Mouse (Mus musculus): ENCODE measurements around the gene Itpkb.
A peak's percentile ranks its signal among the peaks of the same experiment; 100 is the strongest.
"Not testable (repeated sequence)": the region's sequence is repeated elsewhere in the genome, so short reads cannot be mapped to it uniquely, and the experiment has no call there.

The Itpkb gene

DNA sequence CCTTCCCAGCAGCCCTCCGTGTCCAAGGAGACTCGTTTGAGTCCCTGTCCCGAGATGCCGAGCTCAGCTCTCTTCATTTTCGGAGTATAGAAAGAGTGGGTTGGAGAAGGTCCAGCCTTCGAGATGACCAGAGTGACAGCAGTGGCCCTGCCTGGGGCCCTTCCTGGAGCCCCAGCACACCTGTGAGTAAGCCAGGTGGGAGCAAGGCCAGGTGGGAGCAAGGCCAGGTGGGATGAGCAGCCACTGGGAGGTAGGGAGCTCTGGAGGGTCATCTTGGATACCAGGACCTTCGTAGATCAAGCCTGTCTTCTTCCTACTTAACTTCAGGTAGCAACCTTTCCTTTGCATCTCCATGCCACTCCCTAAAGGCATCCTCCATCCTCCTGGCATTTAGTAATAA lies 37.8 kb downstream of the Itpkb start:
- no peak for DNase-seq (ENCODE audit: low spot score)

DNA sequence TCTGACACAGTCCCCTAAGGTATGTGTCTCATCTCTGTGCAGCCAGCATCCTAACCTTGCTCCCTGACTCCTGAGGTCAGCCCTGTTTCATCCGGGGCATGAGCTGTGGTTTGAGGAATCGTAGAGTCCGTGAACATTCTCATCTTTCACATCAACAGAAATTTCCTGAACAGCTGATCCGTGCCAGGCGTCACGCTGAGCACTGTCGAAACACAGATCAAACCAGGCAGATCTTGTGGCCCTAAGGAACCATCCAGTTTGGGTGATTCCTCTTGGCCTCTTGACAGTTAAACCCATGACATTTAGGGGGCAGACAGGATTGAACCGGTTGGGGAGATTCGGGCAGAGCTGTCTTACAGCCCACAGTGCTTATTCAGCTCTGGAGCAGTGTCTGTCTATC lies 38.4 kb downstream of the Itpkb start:
- DNase-seq (ENCODE audit: low spot score), result no peak

DNA sequence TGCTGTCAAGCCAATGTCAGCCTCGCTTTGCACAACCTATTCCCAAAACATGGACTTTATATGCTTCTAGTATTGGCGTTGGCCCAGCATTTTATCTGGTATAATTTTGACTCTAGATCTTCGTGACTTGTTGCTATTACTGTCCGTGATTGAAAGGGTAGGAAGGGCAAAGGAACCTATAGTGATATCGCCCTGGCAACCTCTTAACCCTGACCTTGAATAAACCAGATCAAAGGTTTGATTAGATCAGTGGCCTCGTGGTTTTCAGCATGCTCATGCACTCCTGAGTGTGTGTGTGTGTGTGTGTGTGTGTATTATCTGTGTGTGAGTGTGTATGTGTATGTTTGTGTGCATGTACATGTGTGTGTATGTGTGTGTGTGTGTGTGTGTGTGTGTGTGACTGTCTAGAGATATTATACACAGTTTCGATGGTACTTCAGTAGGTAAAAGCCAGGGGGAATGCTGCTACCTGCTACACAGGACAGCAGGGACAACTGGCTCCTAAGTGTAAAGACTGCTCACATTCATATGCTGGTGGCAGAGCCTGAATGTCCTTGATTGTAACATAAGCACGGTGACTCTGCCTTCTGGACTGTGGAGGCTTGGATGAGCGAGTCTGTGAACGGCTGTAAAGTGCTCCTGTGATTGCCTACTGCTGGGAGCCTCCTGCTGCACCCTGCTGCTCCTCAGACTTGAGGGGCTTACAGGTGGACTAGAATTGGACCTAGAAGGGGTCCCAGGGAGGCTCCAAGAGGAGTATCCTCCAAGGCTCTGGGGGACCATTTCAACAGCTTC lies 40.8 kb downstream of the Itpkb start:
- DNase-seq (ENCODE audit: low spot score), result no peak

DNA sequence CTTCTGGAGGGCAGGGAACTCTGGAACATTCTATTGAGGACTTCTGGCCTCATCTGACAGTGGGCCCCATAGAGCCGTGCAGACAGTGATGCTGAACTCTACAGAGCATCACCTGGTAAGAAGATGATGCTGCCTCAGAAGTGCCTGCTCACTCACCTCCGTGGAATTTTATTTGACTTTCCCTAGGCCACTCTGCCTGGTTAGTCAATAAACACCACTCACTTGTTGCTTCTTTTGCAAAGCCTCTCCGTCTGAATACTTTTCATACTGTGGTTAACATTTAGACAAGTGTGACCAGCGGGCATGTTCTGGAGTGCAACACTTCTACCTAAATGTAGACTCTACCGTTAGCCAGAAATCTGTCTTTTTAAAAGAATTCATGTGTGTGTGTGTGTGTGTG lies 42.0 kb downstream of the Itpkb start:
- not testable (repeated sequence) for DNase-seq (ENCODE audit: low spot score)

DNA sequence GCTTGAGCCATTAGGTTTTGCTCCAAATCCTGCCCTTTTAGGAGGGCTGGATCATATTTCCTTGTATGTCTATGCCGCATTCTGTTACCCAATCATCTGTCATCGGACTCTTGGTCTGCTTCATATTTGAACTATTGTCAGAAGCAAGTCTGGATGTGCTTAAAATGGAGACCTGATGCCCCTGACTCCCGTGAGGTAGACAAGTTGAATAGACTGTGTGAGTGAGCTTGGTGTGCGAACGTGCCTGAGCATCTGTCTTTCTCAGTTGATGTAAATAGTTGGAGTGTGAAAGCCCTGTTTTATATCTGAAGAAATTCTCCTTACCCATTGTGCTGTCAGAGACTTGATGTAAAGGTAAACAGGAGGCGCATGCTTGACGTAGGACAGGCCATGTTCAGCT lies 46.3 kb downstream of the Itpkb start:
- DNase-seq (ENCODE audit: low spot score), result no peak

DNA sequence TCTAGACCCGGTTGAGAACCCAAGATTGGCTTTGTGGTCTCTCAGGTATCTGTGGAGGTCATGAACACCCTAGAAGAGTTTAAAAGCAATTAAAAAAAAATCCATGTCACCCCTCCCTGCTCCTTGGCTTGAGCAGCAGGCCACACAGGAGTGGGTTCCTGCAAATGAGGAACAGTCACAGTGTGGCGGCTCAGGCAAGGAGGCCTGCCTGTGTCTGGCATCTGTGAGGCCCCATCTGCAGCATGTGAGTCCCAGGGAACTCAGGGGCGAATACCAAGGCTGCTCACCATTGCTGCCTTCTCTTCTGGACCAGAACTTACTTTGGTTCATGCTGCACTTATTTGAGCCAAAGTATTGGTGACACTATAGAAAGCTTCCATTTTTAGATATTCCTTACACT lies 49.3 kb downstream of the Itpkb start:
- no peak for DNase-seq (ENCODE audit: low spot score)

DNA sequence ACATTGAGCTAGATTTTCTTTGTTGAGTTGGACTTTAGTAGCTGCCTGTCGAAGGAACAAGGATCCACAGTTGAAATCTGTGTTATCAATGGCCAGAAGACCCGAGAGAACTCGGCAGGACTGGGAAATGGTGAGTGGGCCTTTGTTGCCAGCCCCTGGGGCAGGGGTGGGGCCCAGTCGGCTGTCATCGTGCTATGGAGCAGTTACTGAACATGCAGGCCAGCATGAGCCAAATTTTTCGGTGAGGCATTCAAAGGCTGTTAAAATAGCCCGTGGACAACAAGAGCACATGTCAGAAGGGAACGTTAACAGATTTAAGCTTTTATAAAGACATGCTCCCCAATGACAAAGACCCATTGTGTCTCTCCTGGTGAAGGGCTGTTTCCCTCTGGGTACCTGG lies 52.1 kb downstream of the Itpkb start:
- no peak for DNase-seq (ENCODE audit: low spot score)

DNA sequence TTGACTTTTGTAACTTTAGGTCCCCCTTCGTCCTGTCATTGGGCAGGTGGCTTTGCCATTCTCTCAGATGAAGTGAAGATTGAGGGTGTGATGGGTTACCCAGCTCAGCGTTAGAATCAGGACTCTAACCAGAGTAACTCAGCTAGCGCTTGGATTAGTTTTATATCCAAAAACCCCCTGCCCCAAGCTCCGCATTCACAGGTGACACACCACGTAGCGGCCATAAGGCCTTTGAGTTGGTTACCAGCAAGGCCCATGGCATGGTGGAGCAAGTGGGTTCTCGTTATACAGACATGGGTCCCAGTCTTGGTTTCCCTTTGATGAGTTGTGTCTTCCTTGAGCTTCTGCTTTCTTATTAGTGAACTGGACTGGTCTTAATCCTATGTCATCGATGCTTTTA lies 53.6 kb downstream of the Itpkb start:
- DNase-seq (ENCODE audit: low spot score), result no peak

DNA sequence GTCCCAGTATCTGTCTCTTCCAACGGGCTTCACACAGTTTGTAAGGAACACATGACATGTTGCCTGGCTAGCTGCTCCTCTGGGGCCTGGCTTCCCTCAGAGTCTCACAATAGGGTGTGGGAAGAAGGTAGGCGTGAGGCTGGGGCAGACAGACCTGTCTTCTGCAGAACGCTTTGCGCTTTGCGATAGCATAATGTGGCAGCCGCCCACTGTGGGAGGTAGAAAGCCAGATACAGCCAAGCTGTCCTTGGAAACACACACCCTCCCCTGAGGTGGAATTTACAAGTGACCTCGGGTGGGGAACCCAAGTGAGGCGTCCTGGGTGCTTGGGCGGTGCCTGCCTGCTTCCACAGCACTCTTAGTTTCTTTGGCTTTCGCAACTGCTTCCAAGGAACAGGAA lies 54.2 kb downstream of the Itpkb start:
- DNase-seq (ENCODE audit: low spot score), result no peak

DNA sequence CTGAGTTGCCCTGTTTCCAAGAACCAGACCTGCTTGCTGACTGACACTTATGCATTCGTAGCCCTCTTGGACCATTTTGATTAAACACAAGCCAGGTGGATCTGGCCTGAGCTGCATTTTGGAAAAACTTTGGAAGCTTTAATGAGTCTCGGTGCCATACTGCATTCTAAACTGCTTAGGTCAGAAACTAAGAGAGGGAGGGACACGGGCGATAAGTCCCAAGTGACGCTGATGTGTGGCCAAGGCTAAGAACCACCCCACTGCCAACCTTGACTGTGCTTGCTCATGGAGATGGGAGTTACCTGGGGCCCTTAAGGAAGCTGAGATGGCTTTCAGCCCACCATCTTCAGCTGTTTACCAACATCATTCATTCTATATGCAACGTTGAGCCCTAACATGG lies 55.0 kb downstream of the Itpkb start:
- no peak for DNase-seq (ENCODE audit: low spot score)

DNA sequence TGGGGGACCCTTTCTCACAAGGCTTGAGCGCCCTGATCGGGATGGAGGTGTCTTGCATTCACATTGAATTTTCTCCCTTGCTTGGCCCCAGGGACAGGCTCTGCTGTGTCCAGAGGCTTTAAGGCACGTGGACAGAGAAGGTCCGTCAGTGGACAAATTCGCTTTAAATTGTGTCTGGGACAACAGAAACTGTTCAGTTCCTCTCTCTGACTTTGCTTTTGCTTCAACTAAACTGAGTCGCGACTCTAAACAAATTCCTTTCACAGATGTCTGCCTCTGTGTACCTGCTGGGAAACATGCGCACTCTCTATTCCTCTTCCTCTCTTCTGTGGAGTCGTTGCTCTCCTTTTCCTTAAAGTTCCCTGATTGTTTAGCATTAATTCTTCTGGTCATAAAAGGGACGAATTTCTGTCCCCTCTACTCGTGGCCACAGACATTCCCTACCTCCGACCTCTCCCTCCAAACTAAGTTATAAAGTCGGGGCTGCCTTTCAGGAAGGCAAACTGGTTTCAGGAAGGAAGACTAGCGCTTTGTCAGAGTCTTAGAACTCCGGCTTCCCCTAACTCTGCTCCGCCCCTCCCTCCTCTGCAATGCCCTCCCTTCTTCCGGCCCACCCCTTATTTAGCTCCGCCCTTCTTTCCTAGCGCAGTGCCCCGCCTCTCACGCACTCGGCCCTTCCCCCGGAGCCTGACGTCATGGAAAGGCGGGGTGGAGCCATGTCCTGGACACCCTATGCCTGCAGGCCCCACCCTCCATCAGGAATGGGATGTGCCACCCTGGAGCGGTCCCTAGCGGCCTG lies 56.9 kb downstream of the Itpkb start:
- DNase-seq (ENCODE audit: low spot score), result peak; percentile 99

DNA sequence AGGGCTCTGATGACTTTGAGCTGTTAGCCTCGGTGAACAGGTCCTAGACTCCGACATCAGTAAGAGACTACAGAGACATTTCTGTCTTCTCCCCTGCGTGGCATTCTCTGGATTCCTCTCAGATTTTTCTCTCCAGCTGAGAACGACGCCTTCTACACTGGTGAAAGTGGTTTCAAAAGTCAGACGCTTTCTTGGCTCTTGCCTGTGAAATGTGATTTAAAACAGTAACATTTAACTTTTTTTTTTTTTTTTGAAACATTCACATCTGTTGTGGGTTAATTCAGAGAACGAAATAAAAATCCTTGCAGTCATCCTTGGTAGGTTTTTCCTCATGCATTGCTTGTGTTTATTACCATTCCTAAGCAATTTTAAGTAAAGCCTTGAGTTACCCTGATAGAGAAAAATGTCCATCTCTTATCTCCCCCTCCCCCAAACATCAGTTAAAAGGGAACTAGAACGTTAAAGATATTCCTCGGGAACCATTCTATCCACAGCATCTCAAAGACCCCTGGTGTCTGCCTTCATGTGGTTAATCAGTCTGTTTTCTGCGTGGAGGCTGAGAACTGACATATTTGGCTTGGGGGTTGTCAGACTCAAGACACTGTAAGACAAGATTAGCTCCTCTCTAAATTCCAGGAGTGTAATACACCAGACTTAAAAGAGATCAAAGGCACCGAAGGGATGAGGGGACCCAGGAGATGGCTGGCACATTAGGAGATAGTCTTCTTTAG lies 57.6 kb downstream of the Itpkb start:
- no peak for DNase-seq (ENCODE audit: low spot score)

DNA sequence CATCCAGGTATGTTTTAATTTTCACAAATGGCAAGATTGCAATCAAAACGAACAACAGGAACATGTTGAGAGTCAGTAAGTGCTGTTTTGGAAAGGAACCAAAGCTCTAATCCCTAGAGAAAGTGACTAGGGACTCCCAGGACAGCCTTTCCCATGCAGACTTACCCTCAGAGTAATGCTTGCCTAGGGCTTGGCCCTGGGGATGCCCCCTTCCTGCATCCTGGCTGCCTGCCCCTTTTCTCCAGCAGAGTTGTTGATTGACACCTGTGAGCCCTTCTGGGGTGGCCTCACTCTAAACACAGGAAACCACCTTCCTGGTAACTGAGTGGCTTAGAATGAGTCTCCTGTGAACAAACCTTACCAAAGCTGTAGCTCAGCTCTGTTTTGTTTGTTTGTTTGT lies 58.2 kb downstream of the Itpkb start:
- no peak for DNase-seq (ENCODE audit: low spot score)

DNA sequence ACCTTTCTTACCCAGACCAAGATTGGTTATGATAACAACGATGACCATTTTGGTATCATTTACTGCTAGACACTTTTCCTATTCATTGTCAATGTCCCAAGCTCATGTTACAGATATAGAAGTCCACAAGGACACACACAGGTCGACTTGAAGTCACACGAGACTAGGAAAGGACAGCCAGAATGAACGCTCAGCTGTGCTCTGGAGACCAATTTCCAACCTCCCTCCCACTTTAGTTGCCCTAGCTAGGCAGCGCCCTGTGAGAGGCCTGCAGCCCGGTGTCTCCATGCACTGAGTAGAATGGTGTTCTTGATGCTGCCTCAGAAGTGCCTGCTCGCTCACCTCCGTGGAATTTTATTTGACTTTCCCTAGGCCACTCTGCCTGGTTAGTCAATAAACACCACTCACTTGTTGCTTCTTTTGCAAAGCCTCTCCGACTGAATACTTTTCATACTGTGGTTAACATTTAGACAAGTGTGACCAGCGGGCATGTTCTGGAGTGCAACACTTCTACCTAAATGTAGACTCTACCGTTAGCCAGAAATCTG lies 59.0 kb downstream of the Itpkb start:
- DNase-seq (ENCODE audit: low spot score), result not testable (repeated sequence)

DNA sequence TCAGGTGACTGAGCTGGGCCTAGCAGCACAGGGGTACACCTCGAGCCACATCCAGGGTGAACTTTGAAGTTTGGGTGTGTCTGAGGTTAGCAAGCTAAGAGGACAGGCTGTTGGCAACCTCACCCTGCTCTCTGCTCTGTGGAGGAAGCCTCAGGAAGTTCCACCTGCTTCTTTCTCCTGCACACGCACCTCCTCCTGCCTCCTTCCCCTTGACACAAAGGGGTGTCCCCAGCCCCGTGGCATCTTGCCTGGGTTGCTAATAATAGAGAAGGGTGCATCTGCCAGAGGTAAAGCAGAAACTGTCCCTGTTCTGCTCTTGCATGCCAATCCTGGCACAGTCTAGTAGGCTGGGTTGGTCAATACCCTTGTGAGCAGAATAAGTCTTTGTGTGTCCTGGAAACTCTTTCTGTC lies 60.0 kb downstream of the Itpkb start:
- DNase-seq (ENCODE audit: low spot score), result peak; percentile 65

DNA sequence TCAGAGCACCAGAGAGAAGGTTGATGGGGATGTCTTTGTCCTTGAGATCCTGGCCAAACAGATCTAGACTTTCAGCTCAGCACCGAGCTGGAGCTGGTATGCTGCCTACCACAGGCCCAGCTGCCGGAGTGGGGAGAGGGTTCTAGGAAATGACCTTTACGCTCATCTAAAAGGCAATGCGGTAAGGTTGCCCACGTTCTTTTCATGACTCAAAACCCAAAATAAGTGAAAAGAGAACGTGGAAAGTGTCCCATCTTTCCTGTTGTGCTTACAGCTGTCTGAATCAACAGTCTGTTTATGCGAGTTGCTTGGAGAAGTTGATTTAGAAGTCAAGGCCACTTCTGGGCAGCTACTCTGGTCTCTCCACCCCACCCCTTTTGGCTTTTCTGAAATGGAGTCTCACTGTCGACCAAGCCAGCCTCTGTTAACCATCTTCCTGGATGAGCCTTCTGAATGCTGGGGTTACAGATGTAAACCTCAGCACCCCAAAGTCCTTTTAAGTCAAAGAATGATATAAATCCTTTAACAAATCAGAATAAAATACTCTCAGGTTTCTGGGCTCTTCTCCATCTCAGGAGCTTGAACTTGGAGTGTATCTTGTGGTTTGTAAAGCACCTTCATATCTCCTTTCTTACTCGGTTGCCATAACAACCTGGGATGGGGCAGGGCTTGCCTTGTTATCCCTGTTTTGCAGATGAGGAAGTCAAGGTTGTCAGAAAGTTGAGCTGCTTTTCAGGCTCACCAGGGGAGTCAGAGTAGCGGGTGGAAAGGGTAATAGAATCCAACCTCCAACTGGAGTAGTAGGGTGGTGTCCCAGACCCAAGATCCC lies 60.7 kb downstream of the Itpkb start:
- DNase-seq (ENCODE audit: low spot score), result no peak

DNA sequence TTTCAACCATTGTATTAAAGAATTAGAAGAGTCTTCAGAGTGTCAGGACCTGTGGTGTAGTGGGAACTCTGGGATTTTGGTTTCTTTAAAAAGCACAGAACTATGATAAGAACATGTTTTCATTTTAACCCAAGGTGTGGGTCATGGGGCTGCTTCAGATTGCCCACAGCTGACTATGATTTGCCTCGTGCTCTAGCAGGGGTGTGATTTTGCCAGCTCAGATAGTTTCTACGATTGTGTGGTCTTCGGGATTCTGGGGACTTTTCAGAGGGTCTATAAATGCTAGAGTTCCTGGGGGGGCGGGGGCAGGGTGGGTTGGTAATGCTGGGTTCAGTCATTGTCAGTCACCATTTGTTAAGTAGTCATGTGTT lies 61.3 kb downstream of the Itpkb start:
- no peak for DNase-seq (ENCODE audit: low spot score)

DNA sequence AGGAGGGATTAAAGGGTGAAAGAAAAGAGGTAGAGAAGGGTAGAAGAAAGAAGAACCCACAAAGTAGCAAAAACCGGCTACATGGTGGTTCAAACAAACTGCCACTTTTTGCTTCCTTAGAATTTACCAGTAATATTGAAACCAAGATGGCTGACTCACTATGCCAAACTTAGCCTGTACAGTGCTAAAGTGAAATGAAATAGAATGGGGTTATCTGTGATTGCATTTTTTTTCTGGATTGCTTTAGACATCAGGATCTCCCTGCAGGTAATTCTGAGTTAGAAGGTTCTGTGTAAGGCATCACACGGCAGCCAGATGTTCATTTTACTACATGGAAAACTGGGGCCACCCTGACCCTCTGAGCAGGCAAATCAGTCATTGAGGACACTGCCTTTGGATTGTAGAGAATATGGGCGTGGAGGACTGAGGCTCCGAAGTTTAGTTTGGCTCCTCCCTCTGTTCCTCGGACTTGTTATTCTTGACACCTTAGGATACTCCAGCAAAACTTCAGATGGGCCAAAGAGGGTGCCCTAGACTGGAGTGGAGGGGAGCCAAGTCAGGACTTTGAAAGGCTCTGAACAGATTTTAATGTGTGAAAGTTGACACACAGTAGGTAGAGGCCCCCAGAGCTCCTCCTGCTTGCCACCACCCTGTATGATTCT lies 62.0 kb downstream of the Itpkb start:
- no peak for DNase-seq (ENCODE audit: low spot score)

DNA sequence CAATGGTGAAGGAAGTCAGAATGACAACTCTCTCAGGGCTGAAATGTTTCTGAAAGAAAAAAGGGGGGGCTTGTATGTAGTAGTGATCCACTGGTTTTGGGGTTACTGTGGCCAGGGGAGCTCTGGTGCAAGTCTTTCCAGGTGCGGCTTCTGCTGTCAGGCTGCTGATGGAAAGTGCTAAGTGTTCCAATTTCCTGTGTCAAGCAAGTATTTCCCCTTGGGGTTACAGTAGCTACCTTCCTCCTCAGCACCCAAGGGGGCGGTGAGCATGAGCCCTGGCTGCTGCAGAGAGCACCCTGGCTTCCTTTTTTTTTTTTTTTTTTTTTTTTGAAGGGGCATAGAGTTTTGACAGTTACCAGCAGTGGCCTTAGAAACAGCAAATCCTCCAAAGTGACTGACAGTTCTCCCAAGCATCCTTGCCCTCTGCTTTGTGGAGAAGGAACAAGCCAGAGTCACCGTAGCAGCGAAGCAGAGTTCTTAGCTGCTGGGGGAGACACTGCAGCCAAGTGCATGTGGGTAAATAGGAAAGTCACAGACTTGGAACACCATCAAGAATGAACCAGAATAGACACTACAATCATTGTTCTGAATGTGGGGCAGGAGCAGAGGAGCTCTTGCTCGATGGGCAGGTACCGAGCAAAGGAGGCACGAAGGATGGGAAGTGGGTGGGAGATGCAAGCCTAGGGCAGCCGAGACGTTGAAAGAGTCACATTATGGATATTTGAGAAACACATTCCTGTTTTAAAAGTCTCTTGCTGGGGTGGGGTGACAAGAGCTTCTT lies 62.9 kb downstream of the Itpkb start:
- no peak for DNase-seq (ENCODE audit: low spot score)

DNA sequence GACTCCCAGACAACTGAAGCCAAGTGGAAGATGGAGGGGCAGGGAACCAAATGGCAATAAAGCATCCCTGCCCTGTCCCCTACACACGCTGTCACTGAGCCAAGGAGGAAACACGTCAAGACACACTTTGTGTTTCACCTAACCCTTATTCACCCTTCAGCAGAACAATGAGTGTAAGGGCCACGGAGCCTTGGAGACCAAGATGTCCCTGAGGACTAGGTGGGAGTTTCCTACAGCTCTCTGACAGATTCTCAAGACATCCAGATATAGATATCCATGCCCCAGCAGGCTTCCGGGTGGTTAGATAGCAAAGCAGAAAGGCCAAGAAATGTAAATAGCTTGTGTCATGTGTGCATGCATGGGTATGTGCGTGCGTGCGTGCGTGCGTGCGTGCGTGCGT lies 63.6 kb downstream of the Itpkb start:
- no peak for DNase-seq (ENCODE audit: low spot score)
